8 mouse cellular contexts compared by ENCODE assay signal in the genomic region with DNA sequence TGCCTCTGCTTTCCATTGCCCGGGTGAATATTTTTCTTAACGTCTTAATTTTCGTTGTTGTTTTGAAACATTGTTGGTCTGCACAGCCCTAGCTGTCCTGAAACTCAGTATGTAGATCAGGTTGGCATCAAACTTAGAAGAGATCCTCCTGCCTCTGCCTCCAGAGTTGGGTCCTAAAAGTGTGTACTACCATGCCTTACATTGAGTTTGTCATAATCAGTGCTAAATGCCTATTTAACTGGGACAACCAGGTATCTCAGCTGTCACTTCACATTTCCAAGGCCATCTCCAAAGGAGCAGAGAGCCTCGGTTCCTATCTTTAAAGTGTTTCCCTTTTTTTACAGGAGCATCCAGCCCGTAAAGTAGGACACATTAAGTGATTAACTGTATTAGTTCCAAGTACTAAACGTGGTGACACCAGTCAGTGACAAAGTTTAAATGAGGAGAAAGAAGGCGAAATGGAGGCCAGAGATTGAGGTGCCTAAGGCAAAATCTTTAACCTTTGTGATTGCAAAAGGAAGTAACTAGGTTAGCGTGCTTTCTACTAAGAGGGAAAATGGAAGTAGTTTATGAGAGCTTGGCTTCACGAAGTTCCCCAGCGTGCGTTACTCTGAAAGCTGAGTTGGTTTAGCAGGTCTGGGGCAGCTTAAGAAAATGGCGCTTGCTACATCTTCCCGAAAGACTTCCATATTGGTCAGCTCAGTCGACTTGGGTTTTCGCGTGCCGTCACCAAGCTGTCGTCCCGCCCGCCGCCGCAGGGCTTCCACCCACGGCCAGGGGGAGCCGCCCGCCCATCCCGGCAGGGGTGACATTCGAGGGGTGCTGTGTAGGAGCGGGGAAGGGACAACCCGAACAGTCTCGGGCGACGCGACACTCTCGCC. TPM values are rescaled to one million over a fixed set of nuclear protein-coding genes. Genes with fewer than 3 reads are reported as not detected.
DNase-seq lines count a peak whose midpoint lies in the region; ATAC-seq and TF ChIP-seq lines count a peak whose summit lies in the region.

No protein-coding gene starts in this region.

- peak overlapping the region; percentile 75 for H3K4me3 ChIP-seq in kidney, embryonic 16.5 days (ENCODE audit: low read length)
- H3K4me3 ChIP-seq in bone marrow macrophage, adult 2 months (ENCODE audit: insufficient read depth, low read length): peak overlapping the region; percentile 67
- peak overlapping the region; percentile 71 for H3K4me3 ChIP-seq in forebrain, embryonic 16.5 days (replicated peaks; ENCODE audit: low read length)
- H3K4me3 ChIP-seq in liver, embryonic 14.5 days (ENCODE audit: insufficient read depth in 1 of 2, low read depth in 2 of 2, low read length in 2 of 2): peak overlapping the region; percentile 58 to 79

- TF ChIP-seq POLR2A in bone marrow macrophage, adult 2 months (IDR thresholded peaks at IDR 0.05; ENCODE audit: borderline replicate concordance, low read depth, low read length): peak; percentile 68; the same call in 1 of the 2 replicates

- peaks cover 41% of the 10 kb centered on the region for H3K4me1 ChIP-seq in kidney, embryonic 16.5 days (ENCODE audit: insufficient read depth, low read length)
- H3K4me1 ChIP-seq in bone marrow macrophage, adult 2 months (ENCODE audit: control insufficient read depth, insufficient read depth, low read length): peaks cover 27% of the 10 kb centered on the region
- H3K4me1 ChIP-seq in forebrain, embryonic 16.5 days (replicated peaks; ENCODE audit: control insufficient read depth, insufficient read depth, low read length): peaks cover 25% of the 10 kb centered on the region
- peaks cover 24 to 31% of the 10 kb centered on the region in 2 experiments for H3K4me1 ChIP-seq in liver, embryonic 14.5 days (replicated peaks; ENCODE audit: control insufficient read depth in 2 of 2, insufficient read depth in 2 of 2, low read length in 1 of 2)

- H3K4me2 ChIP-seq in kidney, embryonic 16.5 days (replicated peaks; ENCODE audit: low read depth, low read length): peak overlapping the region; percentile 53
- H3K4me2 ChIP-seq in forebrain, embryonic 16.5 days (ENCODE audit: low read length): peak overlapping the region; percentile 59
- peak overlapping the region; percentile 89 for H3K4me2 ChIP-seq in liver, embryonic 14.5 days (ENCODE audit: low read depth)

- no peak for TF ChIP-seq CTCF in bone marrow macrophage, adult 2 months (IDR thresholded peaks at IDR 0.05; ENCODE audit: low read depth, low read length)
- peak; percentile 85 for TF ChIP-seq CTCF in liver, embryonic 14.5 days (IDR thresholded peaks at IDR 0.05; ENCODE audit: low read depth)

- no peak for DNase-seq in kidney, postnatal 10 days
- peak in 1 of 3 experiments; percentile 70 for DNase-seq in liver, embryonic 14.5 days (ENCODE audit: low read depth in 3 of 3, low spot score in 3 of 3)
- peak; percentile 89 for DNase-seq in testis, postnatal 10 days (ENCODE audit: low spot score)
- DNase-seq in embryo, embryonic 10.5 days (ENCODE audit: low spot score): no peak
- DNase-seq in urinary bladder, postnatal 25 days (ENCODE audit: low spot score): no peak

- peaks cover 22% of the 10 kb centered on the region for H3K36me3 ChIP-seq in kidney, embryonic 16.5 days (ENCODE audit: insufficient read depth, low read length)
- peaks cover 19% of the 10 kb centered on the region for H3K36me3 ChIP-seq in forebrain, embryonic 16.5 days (ENCODE audit: control insufficient read depth, insufficient read depth)
- H3K36me3 ChIP-seq in liver, embryonic 14.5 days (replicated peaks; ENCODE audit: control insufficient read depth, insufficient read depth, low read depth): peaks cover 26% of the 10 kb centered on the region

- H3K9me3 ChIP-seq in kidney, embryonic 16.5 days (ENCODE audit: low read length): no peaks in the 10 kb centered on the region
- H3K9me3 ChIP-seq in forebrain, embryonic 16.5 days (ENCODE audit: control insufficient read depth, low read length): no peaks in the 10 kb centered on the region
- no peaks in the 10 kb centered on the region for H3K9me3 ChIP-seq in liver, embryonic 14.5 days (ENCODE audit: control insufficient read depth, low read length)

- no peak for ATAC-seq in kidney, embryonic 16.5 days (ENCODE audit: low FRiP score, low TSS enrichment)
- ATAC-seq in forebrain, embryonic 16.5 days: no peak
- ATAC-seq in liver, embryonic 14.5 days (ENCODE audit: insufficient read depth): peak; percentile 27

- H3K27ac ChIP-seq in kidney, embryonic 16.5 days (ENCODE audit: low read length): peak overlapping the region; percentile 100
- H3K27ac ChIP-seq in bone marrow macrophage, adult 2 months (ENCODE audit: insufficient read depth, low read depth, low read length): peak overlapping the region; percentile 97
- H3K27ac ChIP-seq in forebrain, embryonic 16.5 days (ENCODE audit: low read length): peak overlapping the region; percentile 100
- peak overlapping the region; percentile 87 for H3K27ac ChIP-seq in liver, embryonic 14.5 days

- WGBS in kidney, embryonic 16.5 days: 15% methylated on average over 34 of the region's 34 CpGs
- WGBS in forebrain, embryonic 16.5 days: 15% methylated on average over 34 of the region's 34 CpGs
- WGBS in liver, embryonic 14.5 days (ENCODE audit: insufficient replicate concordance): 13% methylated on average over 34 of the region's 34 CpGs

- H3K9ac ChIP-seq in kidney, embryonic 16.5 days (replicated peaks; ENCODE audit: low read length): peak overlapping the region; percentile 84
- H3K9ac ChIP-seq in forebrain, embryonic 16.5 days (replicated peaks; ENCODE audit: low read depth, low read length): peak overlapping the region; percentile 81
- H3K9ac ChIP-seq in liver, embryonic 14.5 days (replicated peaks): peak overlapping the region; percentile 78

- H3K27me3 ChIP-seq in kidney, embryonic 16.5 days (ENCODE audit: insufficient read depth, low read length): no peaks in the 10 kb centered on the region
- no peaks in the 10 kb centered on the region for H3K27me3 ChIP-seq in forebrain, embryonic 16.5 days (replicated peaks; ENCODE audit: control insufficient read depth, insufficient read depth, low read length)
- H3K27me3 ChIP-seq in liver, embryonic 14.5 days (ENCODE audit: control insufficient read depth, insufficient read depth, low read length): no peaks in the 10 kb centered on the region

- TF ChIP-seq EP300 in liver, embryonic 14.5 days (IDR thresholded peaks at IDR 0.05; ENCODE audit: low read depth): peak; percentile 47; the same call in 1 of the 2 replicates

RNA-seq across cellular contexts. Expression of a gene that starts 1.1 kb away (rescaled TPM):
- polyA plus RNA-seq in kidney, embryonic 16.5 days (2015; fragmentation: Nextera tagmentation; extraction: Ambion mirVana): 10.6 and 11.3 TPM in 2 replicates
- polyA plus RNA-seq in bone marrow macrophage, adult 2 months (2012; ENCODE audit: insufficient read depth, insufficient read length, missing spikeins): 43.8 and 47.0 TPM in 2 replicates
- polyA plus RNA-seq in forebrain, embryonic 16.5 days (2015; fragmentation: Nextera tagmentation; extraction: Ambion mirVana): 5.0 and 5.9 TPM in 2 replicates
- polyA plus RNA-seq in liver, embryonic 14.5 days (2012; rRNA removed): 9.2 and 9.5 TPM in 2 replicates
- polyA plus RNA-seq in liver, embryonic 14.5 days (2014; fragmentation: Nextera tagmentation; extraction: Ambion mirVana): 5.0 and 5.4 TPM in 2 replicates

RNA-seq across cellular contexts. Expression of a gene that starts 37.9 kb away (rescaled TPM):
- polyA plus RNA-seq in kidney, embryonic 16.5 days (2015; fragmentation: Nextera tagmentation; extraction: Ambion mirVana): 1.2 and 1.3 TPM in 2 replicates
- 0.25 TPM in 1 of 2 replicates, not detected in the other for polyA plus RNA-seq in bone marrow macrophage, adult 2 months (2012; ENCODE audit: insufficient read depth, insufficient read length, missing spikeins)
- polyA plus RNA-seq in forebrain, embryonic 16.5 days (2015; fragmentation: Nextera tagmentation; extraction: Ambion mirVana): 0.38 and 1.1 TPM in 2 replicates
- polyA plus RNA-seq in liver, embryonic 14.5 days (2012; rRNA removed): 0.01 and 0.07 TPM in 2 replicates
- 0.04 TPM in 1 of 2 replicates, not detected in the other for polyA plus RNA-seq in liver, embryonic 14.5 days (2014; fragmentation: Nextera tagmentation; extraction: Ambion mirVana)

RNA-seq across cellular contexts. Expression of a gene that starts 40.3 kb away (rescaled TPM):
- polyA plus RNA-seq in kidney, embryonic 16.5 days (2015; fragmentation: Nextera tagmentation; extraction: Ambion mirVana): 1.7 and 2.0 TPM in 2 replicates
- polyA plus RNA-seq in bone marrow macrophage, adult 2 months (2012; ENCODE audit: insufficient read depth, insufficient read length, missing spikeins): not detected in 2 replicates
- polyA plus RNA-seq in forebrain, embryonic 16.5 days (2015; fragmentation: Nextera tagmentation; extraction: Ambion mirVana): 0.32 and 0.58 TPM in 2 replicates
- 0.05 and 0.06 TPM in 2 replicates for polyA plus RNA-seq in liver, embryonic 14.5 days (2012; rRNA removed)
- polyA plus RNA-seq in liver, embryonic 14.5 days (2014; fragmentation: Nextera tagmentation; extraction: Ambion mirVana): 0.11 and 0.23 TPM in 2 replicates

RNA-seq across cellular contexts. Expression of a gene that starts 54.0 kb away (rescaled TPM):
- polyA plus RNA-seq in kidney, embryonic 16.5 days (2015; fragmentation: Nextera tagmentation; extraction: Ambion mirVana): 81.5 and 94.9 TPM in 2 replicates
- polyA plus RNA-seq in bone marrow macrophage, adult 2 months (2012; ENCODE audit: insufficient read depth, insufficient read length, missing spikeins): 372 and 379 TPM in 2 replicates
- polyA plus RNA-seq in forebrain, embryonic 16.5 days (2015; fragmentation: Nextera tagmentation; extraction: Ambion mirVana): 79.0 and 80.9 TPM in 2 replicates
- 69.0 and 84.6 TPM in 2 replicates for polyA plus RNA-seq in liver, embryonic 14.5 days (2012; rRNA removed)
- polyA plus RNA-seq in liver, embryonic 14.5 days (2014; fragmentation: Nextera tagmentation; extraction: Ambion mirVana): 111 and 117 TPM in 2 replicates

RNA-seq across cellular contexts. Expression of a gene that starts 54.3 kb away (rescaled TPM):
- polyA plus RNA-seq in kidney, embryonic 16.5 days (2015; fragmentation: Nextera tagmentation; extraction: Ambion mirVana): 89.2 and 91.7 TPM in 2 replicates
- 35.7 and 39.7 TPM in 2 replicates for polyA plus RNA-seq in bone marrow macrophage, adult 2 months (2012; ENCODE audit: insufficient read depth, insufficient read length, missing spikeins)
- 42.0 and 44.7 TPM in 2 replicates for polyA plus RNA-seq in forebrain, embryonic 16.5 days (2015; fragmentation: Nextera tagmentation; extraction: Ambion mirVana)
- 31.0 and 33.7 TPM in 2 replicates for polyA plus RNA-seq in liver, embryonic 14.5 days (2012; rRNA removed)
- 44.3 and 48.9 TPM in 2 replicates for polyA plus RNA-seq in liver, embryonic 14.5 days (2014; fragmentation: Nextera tagmentation; extraction: Ambion mirVana)
